In genomic region chr8:109576311-109576710, GRCm38 (mm10) we compare ENCODE assay signal across 21 mouse cellular contexts. TPM values are rescaled to one million over a fixed set of nuclear protein-coding genes. Genes with fewer than 3 reads are reported as not detected.
"Had no signal": no experiment of that assay in that cellular context is flagged by ENCODE, and none has a peak within 500 bp of the region (broad histone marks: within the 10 kb centered on the region; RNA-seq: fewer than 3 reads in every experiment).

No protein-coding gene starts in this region.

- H3K36me3 ChIP-seq: midbrain, embryonic 15.5 days had no signal

- ATAC-seq: hindbrain, postnatal 0 days; inflammation-experienced regulatory T-cells, adult 6 months; intestine, embryonic 16.5 days; midbrain, embryonic 15.5 days had no signal

- H3K9me3 ChIP-seq: limb, embryonic 10.5 days; limb, embryonic 13.5 days; liver, embryonic 13.5 days; midbrain, embryonic 12.5 days; midbrain, embryonic 15.5 days; neural tube, embryonic 13.5 days had no signal

- H3K27ac ChIP-seq: hindbrain, postnatal 0 days; kidney, postnatal 0 days; layer of hippocampus, adult 2 months; limb, embryonic 10.5 days; limb, embryonic 13.5 days; liver, embryonic 13.5 days; midbrain, embryonic 12.5 days; midbrain, embryonic 15.5 days; neural tube, embryonic 13.5 days had no signal

- H3K4me2 ChIP-seq: limb, embryonic 13.5 days; liver, embryonic 13.5 days; lung, embryonic 14.5 days; midbrain, embryonic 12.5 days; midbrain, embryonic 15.5 days; neural tube, embryonic 13.5 days had no signal

- H3K9ac ChIP-seq: limb, embryonic 13.5 days; liver, embryonic 13.5 days; lung, embryonic 14.5 days; midbrain, embryonic 12.5 days; midbrain, embryonic 15.5 days; neural tube, embryonic 13.5 days had no signal

- H3K4me3 ChIP-seq: layer of hippocampus, adult 2 months; limb, embryonic 10.5 days; limb, embryonic 13.5 days; liver, embryonic 13.5 days; midbrain, embryonic 12.5 days; midbrain, embryonic 15.5 days; neural tube, embryonic 13.5 days had no signal

- H3K4me1 ChIP-seq: limb, embryonic 10.5 days; limb, embryonic 13.5 days; liver, embryonic 13.5 days; midbrain, embryonic 12.5 days; midbrain, embryonic 15.5 days; neural tube, embryonic 13.5 days had no signal

- H3K27me3 ChIP-seq: limb, embryonic 13.5 days; liver, embryonic 13.5 days; midbrain, embryonic 12.5 days; midbrain, embryonic 15.5 days; neural tube, embryonic 13.5 days had no signal

- DNase-seq: kidney, adult 18-20 months; kidney, adult 9 months; kidney, postnatal 25 days; layer of hippocampus, adult 9-11 months; liver, embryonic 13.5 days; lung, embryonic 14.5 days; retina, postnatal 1 day; thymus, adult 18-20 months; thymus, postnatal 36 days had no signal

RNA-seq across cellular contexts. Expression of gene Hp, which starts 2.7 kb away (rescaled TPM):
- total RNA-seq: hindbrain, postnatal 0 days; layer of hippocampus, adult 2 months; layer of hippocampus, postnatal 25 days had no signal

RNA-seq across cellular contexts. Expression of gene Pkd1l3, which starts 38.0 kb away (rescaled TPM):
- polyA plus RNA-seq: kidney, postnatal 0 days; neural tube, embryonic 13.5 days; stomach, embryonic 14.5 days had no signal
